Mouse (Mus musculus): ENCODE results near the gene Gm49510.

- no peak for TF ChIP-seq CTCF (IDR thresholded peaks at IDR 0.05; ENCODE audit: extremely low read depth, insufficient read depth, low read length)
- no peak for TF ChIP-seq POLR2A (IDR thresholded peaks at IDR 0.05; ENCODE audit: extremely low read depth, insufficient read depth, low read length)
These were observed 20.4 kb downstream of the Gm49510 start for GRCm38 (mm10) chr15:78919914-78920313.

All from cortical plate, adult 2 months (tissue).